Mouse (Mus musculus) heart, embryonic 14.5 days (tissue): ENCODE measurements around the gene Mtch1. TPM values are rescaled to one million over a fixed set of nuclear protein-coding genes. Genes with fewer than 3 reads are reported as not detected.

Experiments
- ATAC-seq: fragments of 200-750 bp; cut with Nextera tagmentation; 2 replicates; pipeline ENCODE4 v1.8.0; 2017; ENCODE audit warnings: low read depth, moderate TSS enrichment; ENCODE audit not compliant: insufficient number of reproducible peaks, insufficient read depth, low FRiP score
- H3K27ac ChIP-seq, 2 experiments: fragments of 200-500 bp in 1 of 2; fragments of 300-500 bp in 1 of 2; sonication (generic) in 1 of 2; replicated peaks in 1 of 2; 2 replicates each; pipeline ENCODE4 v1.5.1; 2012 to 2014; ENCODE audit warnings: low read depth in 2 of 2, low read length in 2 of 2, control low read depth in 1 of 2, mild to moderate bottlenecking in 1 of 2, mixed read lengths in 1 of 2; ENCODE audit not compliant: control insufficient read depth in 1 of 2, insufficient read depth in 1 of 2
- H3K27me3 ChIP-seq: fragments of 300-500 bp; sonication (generic); 2 replicates; pipeline ENCODE4 v1.6.1; 2014; ENCODE audit warnings: mild to moderate bottlenecking, low read length, control low read depth; ENCODE audit not compliant: control insufficient read depth, insufficient read depth
- H3K36me3 ChIP-seq: fragments of 300-500 bp; sonication (generic); 2 replicates; pipeline ENCODE4 v1.6.1; 2014; ENCODE audit warnings: mild to moderate bottlenecking, control low read depth, low read length, mixed read lengths; ENCODE audit not compliant: control insufficient read depth, insufficient read depth
- H3K4me1 ChIP-seq, 2 experiments: fragments of 200-500 bp in 1 of 2; fragments of 300-500 bp in 1 of 2; sonication (generic) in 1 of 2; 2 replicates each; pipeline ENCODE4 v1.6.1; 2012 to 2014; ENCODE audit warnings: low read length in 2 of 2, control low read depth in 1 of 2, mixed read lengths in 1 of 2; ENCODE audit not compliant: control insufficient read depth in 2 of 2, insufficient read depth in 2 of 2
- H3K4me2 ChIP-seq: fragments of 300-500 bp; sonication (generic); 2 replicates; pipeline ENCODE4 v1.6.1; 2014; ENCODE audit warnings: mild to moderate bottlenecking, low read length
- H3K4me3 ChIP-seq, 2 experiments: fragments of 200-500 bp in 1 of 2; fragments of 300-500 bp in 1 of 2; sonication (generic) in 1 of 2; 2 replicates each; pipeline ENCODE4 v1.5.1; 2012 to 2014; ENCODE audit warnings: low read length in 2 of 2, mild to moderate bottlenecking in 2 of 2, control low read depth in 1 of 2, low read depth in 1 of 2, moderate library complexity in 1 of 2; ENCODE audit not compliant: control insufficient read depth in 1 of 2, insufficient read depth in 1 of 2
- H3K9ac ChIP-seq: fragments of 300-500 bp; sonication (generic); 2 replicates; pipeline ENCODE4 v1.6.1; 2014; ENCODE audit warnings: mild to moderate bottlenecking, low read length
- H3K9me3 ChIP-seq: fragments of 300-500 bp; sonication (generic); 2 replicates; pipeline ENCODE4 v1.6.1; 2016; ENCODE audit warnings: low read length, control low read depth; ENCODE audit not compliant: control insufficient read depth
- whole genome bisulfite sequencing: fragments of 180-500 bp; shearing (Covaris S2); extraction: QIAGEN DNeasy Blood & Tissue Kit; methylation state at CpG from one replicate; pipeline ENCODE4 v1.1.7; 2014; 5-methylcytosine and 5-hydroxymethylcytosine counted together
- polyA plus RNA-seq: library from polyadenylated mRNA; unstranded; fragments of >200 nt; fragmentation: Nextera tagmentation; extraction: Ambion mirVana; gene quantifications from 2 replicates; pipeline ENCODE4 v1.2.1, GENCODE M21; 2014

Mtch1 gene
- polyA plus RNA-seq, 1 experiment from 2014 or later = 368 TPM

DNA sequence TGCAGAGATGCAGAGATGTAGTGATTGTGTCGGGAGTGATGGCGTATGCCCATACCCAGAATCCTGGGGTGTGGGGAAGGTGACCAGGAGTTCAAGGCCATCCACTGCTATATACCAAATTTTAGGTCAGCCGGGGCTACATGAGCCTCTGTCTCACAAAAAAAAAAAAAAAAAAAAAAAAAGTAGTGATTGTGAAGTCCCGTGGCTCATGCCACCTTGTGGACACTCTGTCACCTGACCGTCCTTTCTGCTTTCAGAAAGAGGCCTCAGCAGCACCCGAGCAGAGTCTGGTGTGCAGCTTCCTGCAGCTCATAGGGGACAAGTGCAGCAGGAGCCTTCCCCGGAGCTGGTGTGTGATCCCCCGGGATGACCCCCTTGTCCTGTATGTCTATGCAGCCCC is 30.3 kb upstream of the Mtch1 start:
- Histone ChIP-seq H3K27ac (no peak overlapping the region), H3K4me2 (no peak overlapping the region), H3K27me3 (no peaks in the 10 kb centered on the region), H3K4me1 (peaks cover 0 to 2% of the 10 kb centered on the region in 2 experiments; a peak in 1 of 4 replicates), H3K9ac (no peak overlapping the region), H3K9me3 (no peaks in the 10 kb centered on the region), H3K36me3 (no peaks in the 10 kb centered on the region), H3K4me3 (no peak overlapping the region)
- 59% methylated on average over 8 of the region's 8 CpGs for WGBS
- ATAC-seq = no peak

DNA sequence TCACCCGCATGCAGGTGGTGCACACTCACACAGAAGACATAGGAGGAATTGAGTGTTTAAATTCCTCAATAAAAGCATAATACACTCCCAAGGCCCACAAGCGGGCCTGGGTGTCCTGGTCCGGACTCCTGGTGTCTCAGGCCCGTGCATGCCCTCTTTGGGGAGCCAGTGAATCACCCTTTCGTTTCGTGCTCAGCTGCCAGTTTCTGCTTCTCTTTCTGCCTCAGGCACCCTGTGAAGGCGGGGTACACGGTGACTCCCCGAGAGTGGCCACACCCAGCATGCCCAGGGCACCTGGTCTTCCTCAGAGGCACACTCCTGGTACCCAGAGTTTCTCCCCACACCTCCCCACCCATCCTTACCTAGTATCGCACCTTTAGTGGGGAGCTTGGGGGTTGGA is 28.1 kb upstream of the Mtch1 start:
- no peaks in the 10 kb centered on the region for H3K27me3 ChIP-seq
- H3K4me1 ChIP-seq = no peaks in the 10 kb centered on the region
- 79% methylated on average over 10 of the region's 10 CpGs for WGBS
- H3K9ac ChIP-seq = no peak overlapping the region
- H3K4me2 ChIP-seq = no peak overlapping the region
- no peak overlapping the region for H3K4me3 ChIP-seq
- ATAC-seq = no peak
- no peak overlapping the region for H3K27ac ChIP-seq
- H3K9me3 ChIP-seq = no peaks in the 10 kb centered on the region
- no peaks in the 10 kb centered on the region for H3K36me3 ChIP-seq

DNA sequence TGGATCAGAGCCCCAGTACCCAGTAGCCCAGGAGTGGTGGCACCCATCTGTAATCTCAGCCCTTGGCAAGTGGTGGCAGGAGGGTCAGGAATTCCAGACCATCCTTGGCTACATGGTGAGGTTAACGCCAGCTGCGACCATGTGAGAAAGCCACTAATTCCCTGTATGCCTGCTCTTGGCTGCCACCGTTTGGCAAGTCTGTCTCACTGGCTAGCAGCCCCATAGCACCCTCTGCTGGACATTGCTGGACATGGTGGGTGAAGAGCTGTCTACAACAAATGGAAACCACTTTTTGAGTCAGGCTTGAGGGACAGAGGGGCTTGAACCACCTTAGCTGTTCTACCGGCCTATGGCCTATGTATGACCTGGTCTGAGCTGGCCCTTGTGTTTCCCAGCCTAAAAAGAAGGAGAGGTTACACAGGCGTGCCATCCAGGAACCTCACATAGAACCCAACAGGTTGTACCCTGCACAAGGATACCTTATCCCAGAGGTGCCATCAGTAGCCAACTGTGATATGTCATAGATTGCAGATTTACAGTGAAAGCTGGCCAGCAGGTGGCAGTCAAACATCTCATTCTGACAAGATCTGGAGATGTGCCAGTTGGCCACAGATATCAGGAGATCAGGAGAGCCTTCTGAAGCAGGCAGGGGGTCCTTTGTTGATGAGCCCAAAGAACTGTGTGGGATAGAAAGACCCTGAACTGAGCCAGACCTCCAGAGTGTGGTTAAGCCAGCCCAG is 23.4 kb upstream of the Mtch1 start:
- 8% methylated on average over 5 of the region's 5 CpGs for WGBS
- no peak for ATAC-seq
- Histone ChIP-seq H3K4me1 (no peaks in the 10 kb centered on the region), H3K4me3 (no peak overlapping the region), H3K4me2 (no peak overlapping the region), H3K27me3 (peaks cover 12% of the 10 kb centered on the region; the same call in 1 of the 2 replicates), H3K27ac (no peak overlapping the region), H3K9me3 (no peaks in the 10 kb centered on the region), H3K9ac (no peak overlapping the region), H3K36me3 (no peaks in the 10 kb centered on the region)

- no peak for ATAC-seq
Observed at GRCm38 (mm10) chr17:29368726-29369125, 21.0 kb upstream of the Mtch1 start.

DNA sequence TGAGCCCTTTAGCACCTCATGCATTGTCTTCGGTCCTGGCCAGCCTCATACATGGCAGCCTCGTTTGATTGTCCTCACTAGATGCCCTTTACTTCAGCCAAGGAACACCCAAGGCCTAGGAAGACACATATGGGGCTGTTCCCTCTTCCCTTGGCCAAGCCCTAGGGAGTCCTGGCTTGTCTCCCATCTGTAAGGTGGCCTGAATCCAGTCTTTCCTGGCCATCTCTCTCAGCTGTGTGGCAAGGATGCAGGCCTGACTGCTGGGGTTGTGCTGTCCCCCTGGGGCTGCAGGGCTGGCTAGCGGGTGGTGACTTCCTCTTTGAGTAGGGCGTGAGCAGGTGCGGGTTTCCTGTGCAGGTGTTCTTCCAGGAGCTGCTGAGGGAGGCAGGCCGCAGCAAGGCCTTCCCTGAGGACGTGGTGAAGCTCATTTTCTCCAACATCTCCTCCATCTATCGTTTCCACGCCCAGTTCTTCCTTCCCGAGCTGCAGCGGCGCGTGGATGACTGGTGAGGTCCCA is 17.4 kb upstream of the Mtch1 start:
- H3K4me3 ChIP-seq = no peak overlapping the region
- no peak for ATAC-seq
- no peak overlapping the region for H3K9ac ChIP-seq
- H3K4me1 ChIP-seq = no peaks in the 10 kb centered on the region
- no peaks in the 10 kb centered on the region for H3K36me3 ChIP-seq
- WGBS = 88% methylated on average over 13 of the region's 13 CpGs
- peaks cover 12% of the 10 kb centered on the region; the same call in 1 of the 2 replicates for H3K27me3 ChIP-seq
- no peak overlapping the region for H3K27ac ChIP-seq
- H3K9me3 ChIP-seq = no peaks in the 10 kb centered on the region
- no peak overlapping the region for H3K4me2 ChIP-seq

More at GRCm38 (mm10) chr17:29368726-29369125, 21.0 kb upstream of the Mtch1 start:
- H3K4me1 ChIP-seq = no peaks in the 10 kb centered on the region
- 15% methylated on average over 7 of the region's 7 CpGs for WGBS
- H3K4me2 ChIP-seq = no peak overlapping the region
- no peak overlapping the region for H3K27ac ChIP-seq
- H3K4me3 ChIP-seq = no peak overlapping the region
- no peak overlapping the region for H3K9ac ChIP-seq
- no peaks in the 10 kb centered on the region for H3K36me3 ChIP-seq
- H3K9me3 ChIP-seq = no peaks in the 10 kb centered on the region
- peaks cover 12% of the 10 kb centered on the region; the same call in 1 of the 2 replicates for H3K27me3 ChIP-seq

- peaks cover 7% of the 10 kb centered on the region; the same call in 1 of the 2 replicates for H3K27me3 ChIP-seq
- no peak overlapping the region for H3K4me2 ChIP-seq
- no peak overlapping the region for H3K27ac ChIP-seq
- no peaks in the 10 kb centered on the region for H3K36me3 ChIP-seq
- no peak for ATAC-seq
- no peak overlapping the region for H3K9ac ChIP-seq
- no peaks in the 10 kb centered on the region for H3K4me1 ChIP-seq
- no peak overlapping the region for H3K4me3 ChIP-seq
- H3K9me3 ChIP-seq = no peaks in the 10 kb centered on the region
- 76% methylated on average over 8 of the region's 8 CpGs for WGBS
Observed at GRCm38 (mm10) chr17:29363109-29363508, 15.4 kb upstream of the Mtch1 start.

DNA sequence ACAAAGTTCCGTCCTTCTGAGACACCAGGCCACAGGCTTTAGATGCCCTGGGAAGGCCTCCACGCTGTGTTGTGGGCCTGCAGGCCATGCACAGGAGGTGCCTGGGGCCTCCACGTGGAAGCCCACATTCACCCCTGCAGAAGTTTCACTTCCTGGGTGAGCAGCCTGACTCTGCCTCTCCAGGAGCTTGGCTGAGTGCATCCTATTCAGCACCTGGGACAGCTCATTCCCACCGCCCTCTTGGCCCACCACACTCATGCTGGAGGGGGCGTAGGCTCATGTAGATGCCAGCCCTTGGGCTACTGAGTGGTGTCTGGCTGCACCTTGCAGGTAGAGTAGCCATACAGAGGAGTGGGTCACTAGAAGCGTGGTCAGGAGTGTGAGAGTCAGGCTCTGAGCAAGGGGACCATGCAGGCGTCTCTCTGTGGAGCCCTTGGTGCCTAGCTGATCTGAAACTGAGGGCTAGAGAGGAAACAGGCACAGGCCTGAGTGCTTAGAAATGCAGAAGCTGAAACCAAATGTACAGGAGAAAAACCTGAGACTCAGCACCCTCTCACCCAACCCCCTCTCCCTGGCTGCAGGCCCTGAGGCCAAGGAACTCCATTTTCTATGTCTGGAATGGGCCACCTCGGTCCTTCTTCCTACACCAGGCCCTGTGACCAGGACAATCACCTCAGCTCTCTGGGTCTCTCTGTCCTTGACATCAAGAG is 14.4 kb upstream of the Mtch1 start:
- ATAC-seq = no peak
- Histone ChIP-seq H3K9ac (no peak overlapping the region), H3K27me3 (no peaks in the 10 kb centered on the region), H3K4me3 (no peak overlapping the region), H3K9me3 (no peaks in the 10 kb centered on the region), H3K4me2 (no peak overlapping the region), H3K4me1 (peaks cover 1 to 2% of the 10 kb centered on the region in 2 experiments; a peak in 2 of 4 replicates), H3K36me3 (no peaks in the 10 kb centered on the region), H3K27ac (no peak overlapping the region)
- WGBS = 47% methylated on average over 8 of the region's 8 CpGs
